Mouse (Mus musculus): ENCODE measurements at regions not wholly inside any gene's neighbourhood (a gene's known extent, or its start where the extent isn't known, plus 50 kb on each side); places are given as distances from the start of the nearest gene placed in this dataset.

DNA sequence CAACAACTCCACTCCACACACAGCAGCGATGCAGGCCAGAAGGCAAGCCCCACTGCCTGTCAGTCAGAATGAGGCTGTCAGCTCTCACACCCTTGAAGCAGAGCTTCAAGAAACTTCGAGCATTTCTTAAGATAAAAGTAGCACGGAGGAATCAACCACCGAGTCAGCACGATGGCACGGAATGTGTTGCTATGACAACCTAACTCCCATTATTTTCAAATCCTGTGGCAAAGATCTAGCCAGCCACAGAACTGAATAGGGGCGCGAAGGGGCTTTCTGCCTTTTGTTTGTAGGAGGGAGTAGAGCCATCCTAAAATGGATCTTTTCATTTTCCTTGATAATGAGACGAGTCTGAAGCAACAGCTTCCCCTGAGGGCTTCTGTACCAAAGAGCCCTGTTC, 259.1 kb downstream of the Prdm2 start:
- H3K4me3 ChIP-seq (ENCODE audit: insufficient read depth in 1 of 2, low read depth in 2 of 2, low read length in 2 of 2) = no peak overlapping the region
- no peaks in the 10 kb centered on the region for H3K4me1 ChIP-seq (replicated peaks; ENCODE audit: control insufficient read depth in 2 of 2, insufficient read depth in 2 of 2, low read length in 1 of 2)
- H3K4me2 ChIP-seq (ENCODE audit: low read depth) = no peak overlapping the region
- no peaks in the 10 kb centered on the region for H3K36me3 ChIP-seq (replicated peaks; ENCODE audit: control insufficient read depth, insufficient read depth, low read depth)
- TF ChIP-seq EP300 (IDR thresholded peaks at IDR 0.05; ENCODE audit: low read depth) = no peak
- TF ChIP-seq CTCF (IDR thresholded peaks at IDR 0.05; ENCODE audit: low read depth) = no peak
- DNase-seq (ENCODE audit: low read depth in 3 of 3, low spot score in 3 of 3) (no peak), ATAC-seq (ENCODE audit: insufficient read depth) (no peak)
- H3K27me3 ChIP-seq (ENCODE audit: control insufficient read depth, insufficient read depth, low read length) = no peaks in the 10 kb centered on the region
- no peak overlapping the region for H3K9ac ChIP-seq (replicated peaks)
- no peak overlapping the region for H3K27ac ChIP-seq
- 57% methylated on average over 9 of the region's 9 CpGs for WGBS (ENCODE audit: insufficient replicate concordance)
- no peaks in the 10 kb centered on the region for H3K9me3 ChIP-seq (ENCODE audit: control insufficient read depth, low read length)

DNA sequence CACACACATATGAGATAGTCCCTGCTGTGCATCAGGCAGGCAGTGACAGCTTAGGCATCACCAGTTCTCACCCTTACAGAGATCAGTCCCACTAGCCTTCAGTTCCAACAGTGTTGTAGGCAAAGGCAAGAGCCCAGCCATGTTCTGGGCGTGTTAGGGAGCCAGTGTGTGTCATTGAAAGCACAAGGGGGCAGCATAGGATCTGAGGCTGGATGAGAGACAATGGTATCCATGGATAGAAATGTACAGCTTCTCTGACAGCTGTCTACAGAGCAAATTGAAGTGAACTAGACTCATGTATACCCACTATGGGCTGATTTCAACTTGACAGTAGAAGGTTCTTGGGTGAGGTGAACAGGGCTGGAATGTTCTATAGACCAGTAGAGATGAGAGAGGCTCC, 259.9 kb downstream of the Prdm2 start:
- no peak for TF ChIP-seq CTCF (IDR thresholded peaks at IDR 0.05; ENCODE audit: low read depth)
- no peak for TF ChIP-seq EP300 (IDR thresholded peaks at IDR 0.05; ENCODE audit: low read depth)
- Histone ChIP-seq H3K4me1 (replicated peaks; ENCODE audit: control insufficient read depth in 2 of 2, insufficient read depth in 2 of 2, low read length in 1 of 2) (no peaks in the 10 kb centered on the region), H3K36me3 (replicated peaks; ENCODE audit: control insufficient read depth, insufficient read depth, low read depth) (no peaks in the 10 kb centered on the region), H3K4me3 (ENCODE audit: insufficient read depth in 1 of 2, low read depth in 2 of 2, low read length in 2 of 2) (no peak overlapping the region), H3K9me3 (ENCODE audit: control insufficient read depth, low read length) (no peaks in the 10 kb centered on the region), H3K4me2 (ENCODE audit: low read depth) (no peak overlapping the region), H3K27ac (no peak overlapping the region), H3K9ac (replicated peaks) (no peak overlapping the region), H3K27me3 (ENCODE audit: control insufficient read depth, insufficient read depth, low read length) (no peaks in the 10 kb centered on the region)
- DNase-seq (ENCODE audit: low read depth in 3 of 3, low spot score in 3 of 3) (no peak), ATAC-seq (ENCODE audit: insufficient read depth) (no peak)
- 21% methylated on average over 1 of the region's 1 CpGs for WGBS (ENCODE audit: insufficient replicate concordance)

DNA sequence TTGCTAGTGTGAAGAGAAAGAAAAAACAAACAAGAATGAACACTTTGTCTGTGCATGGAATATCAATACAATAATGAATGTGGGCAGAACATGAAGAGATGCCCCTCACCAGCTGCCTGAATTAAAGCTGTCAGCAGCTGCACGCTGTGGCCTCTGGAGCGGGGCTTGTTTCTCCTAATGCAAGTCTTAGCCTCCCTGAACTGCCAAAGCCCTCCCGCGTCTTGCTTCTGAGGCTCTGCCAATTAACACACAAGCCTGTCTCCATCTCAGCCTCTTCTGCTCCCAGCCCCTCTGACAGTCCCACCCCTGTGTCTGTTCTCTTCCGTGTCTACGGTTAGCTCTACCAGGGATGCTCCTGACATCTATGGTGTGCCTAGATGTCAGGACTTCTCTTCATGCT, 265.1 kb downstream of the Prdm2 start:
- H3K27ac ChIP-seq = no peak overlapping the region
- 69% methylated on average over 6 of the region's 6 CpGs for WGBS (ENCODE audit: insufficient replicate concordance)
- H3K27me3 ChIP-seq (ENCODE audit: control insufficient read depth, insufficient read depth, low read length) = no peaks in the 10 kb centered on the region
- H3K4me3 ChIP-seq (ENCODE audit: insufficient read depth in 1 of 2, low read depth in 2 of 2, low read length in 2 of 2) = no peak overlapping the region
- no peak overlapping the region for H3K9ac ChIP-seq (replicated peaks)
- no peak overlapping the region for H3K4me2 ChIP-seq (ENCODE audit: low read depth)
- no peak for TF ChIP-seq CTCF (IDR thresholded peaks at IDR 0.05; ENCODE audit: low read depth)
- TF ChIP-seq EP300 (IDR thresholded peaks at IDR 0.05; ENCODE audit: low read depth) = no peak
- no peaks in the 10 kb centered on the region for H3K4me1 ChIP-seq (replicated peaks; ENCODE audit: control insufficient read depth in 2 of 2, insufficient read depth in 2 of 2, low read length in 1 of 2)
- DNase-seq (ENCODE audit: low read depth in 3 of 3, low spot score in 3 of 3) (no peak), ATAC-seq (ENCODE audit: insufficient read depth) (no peak)
- H3K36me3 ChIP-seq (replicated peaks; ENCODE audit: control insufficient read depth, insufficient read depth, low read depth) = no peaks in the 10 kb centered on the region
- no peaks in the 10 kb centered on the region for H3K9me3 ChIP-seq (ENCODE audit: control insufficient read depth, low read length)

GRCm38 (mm10) chr4:142933627-142934026, 279.2 kb downstream of the Prdm2 start:
- ATAC-seq (ENCODE audit: insufficient read depth) = no peak
- H3K27ac ChIP-seq = no peak overlapping the region
- TF ChIP-seq CTCF (IDR thresholded peaks at IDR 0.05; ENCODE audit: low read depth) (no peak), EP300 (IDR thresholded peaks at IDR 0.05; ENCODE audit: low read depth) (no peak)
- DNase-seq (ENCODE audit: low read depth in 3 of 3, low spot score in 3 of 3) = no peak
- no peaks in the 10 kb centered on the region for H3K4me1 ChIP-seq (replicated peaks; ENCODE audit: control insufficient read depth in 2 of 2, insufficient read depth in 2 of 2, low read length in 1 of 2)
- no peak overlapping the region for H3K9ac ChIP-seq (replicated peaks)
- no peaks in the 10 kb centered on the region for H3K36me3 ChIP-seq (replicated peaks; ENCODE audit: control insufficient read depth, insufficient read depth, low read depth)
- H3K27me3 ChIP-seq (ENCODE audit: control insufficient read depth, insufficient read depth, low read length) = no peaks in the 10 kb centered on the region
- no peak overlapping the region for H3K4me2 ChIP-seq (ENCODE audit: low read depth)
- no peak overlapping the region for H3K4me3 ChIP-seq (ENCODE audit: insufficient read depth in 1 of 2, low read depth in 2 of 2, low read length in 2 of 2)
- WGBS (ENCODE audit: insufficient replicate concordance) = 63% methylated on average over 9 of the region's 9 CpGs
- H3K9me3 ChIP-seq (ENCODE audit: control insufficient read depth, low read length) = no peaks in the 10 kb centered on the region; the same call in 1 of the 2 replicates

- H3K4me3 ChIP-seq (ENCODE audit: insufficient read depth in 1 of 2, low read depth in 2 of 2, low read length in 2 of 2) = no peak overlapping the region
- no peaks in the 10 kb centered on the region; the same call in 1 of the 2 replicates for H3K9me3 ChIP-seq (ENCODE audit: control insufficient read depth, low read length)
- no peaks in the 10 kb centered on the region for H3K27me3 ChIP-seq (ENCODE audit: control insufficient read depth, insufficient read depth, low read length)
- no peak overlapping the region for H3K4me2 ChIP-seq (ENCODE audit: low read depth)
- TF ChIP-seq EP300 (IDR thresholded peaks at IDR 0.05; ENCODE audit: low read depth) (no peak), CTCF (IDR thresholded peaks at IDR 0.05; ENCODE audit: low read depth) (no peak)
- DNase-seq (ENCODE audit: low read depth in 3 of 3, low spot score in 3 of 3) = no peak
- no peak overlapping the region for H3K9ac ChIP-seq (replicated peaks)
- no peak for ATAC-seq (ENCODE audit: insufficient read depth)
- 53% methylated on average over 4 of the region's 4 CpGs for WGBS (ENCODE audit: insufficient replicate concordance)
- no peaks in the 10 kb centered on the region for H3K36me3 ChIP-seq (replicated peaks; ENCODE audit: control insufficient read depth, insufficient read depth, low read depth)
- no peak overlapping the region for H3K27ac ChIP-seq
- no peaks in the 10 kb centered on the region for H3K4me1 ChIP-seq (replicated peaks; ENCODE audit: control insufficient read depth in 2 of 2, insufficient read depth in 2 of 2, low read length in 1 of 2)
Measured at GRCm38 (mm10) chr4:142929245-142929644, 283.6 kb downstream of the Prdm2 start.

All from liver, embryonic 14.5 days (tissue).